Mouse (Mus musculus) liver, adult (tissue): ENCODE data around the gene Exoc6b.

ENCODE experiments used
- GATA4 ChIP-seq: IDR thresholded peaks from 2 replicates; pipeline ENCODE4 v1.6.1; 2014; ENCODE audit warnings: mild to moderate bottlenecking, low read length; ENCODE audit not compliant: insufficient replicate concordance

Gene Exoc6b

GRCm38 (mm10) chr6:84708631-84709030, 360.7 kb downstream of the Exoc6b start:
- TF ChIP-seq GATA4 = no peak

DNA sequence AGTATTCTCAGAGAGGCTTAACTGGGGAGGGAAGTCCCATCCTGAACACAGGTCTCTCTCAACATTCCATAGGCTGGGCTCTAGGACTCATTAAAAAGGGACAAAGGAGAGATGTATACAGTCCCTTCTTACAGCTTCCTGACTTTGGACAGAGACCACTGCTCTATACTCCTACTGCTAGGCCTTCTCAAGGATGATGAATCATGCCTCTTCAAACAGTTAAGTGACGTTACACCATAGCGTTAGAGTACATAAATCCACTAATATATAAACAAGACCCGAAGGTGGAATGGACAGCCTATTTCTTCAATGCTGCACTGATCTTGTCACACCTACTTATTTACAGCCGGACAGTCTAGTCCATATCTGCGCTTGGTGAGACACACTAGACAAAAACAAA, 369.7 kb downstream of the Exoc6b start:
- TF ChIP-seq GATA4 = no peak

- TF ChIP-seq GATA4 = no peak
Observed at GRCm38 (mm10) chr6:84698288-84698673, 371.0 kb downstream of the Exoc6b start.

DNA sequence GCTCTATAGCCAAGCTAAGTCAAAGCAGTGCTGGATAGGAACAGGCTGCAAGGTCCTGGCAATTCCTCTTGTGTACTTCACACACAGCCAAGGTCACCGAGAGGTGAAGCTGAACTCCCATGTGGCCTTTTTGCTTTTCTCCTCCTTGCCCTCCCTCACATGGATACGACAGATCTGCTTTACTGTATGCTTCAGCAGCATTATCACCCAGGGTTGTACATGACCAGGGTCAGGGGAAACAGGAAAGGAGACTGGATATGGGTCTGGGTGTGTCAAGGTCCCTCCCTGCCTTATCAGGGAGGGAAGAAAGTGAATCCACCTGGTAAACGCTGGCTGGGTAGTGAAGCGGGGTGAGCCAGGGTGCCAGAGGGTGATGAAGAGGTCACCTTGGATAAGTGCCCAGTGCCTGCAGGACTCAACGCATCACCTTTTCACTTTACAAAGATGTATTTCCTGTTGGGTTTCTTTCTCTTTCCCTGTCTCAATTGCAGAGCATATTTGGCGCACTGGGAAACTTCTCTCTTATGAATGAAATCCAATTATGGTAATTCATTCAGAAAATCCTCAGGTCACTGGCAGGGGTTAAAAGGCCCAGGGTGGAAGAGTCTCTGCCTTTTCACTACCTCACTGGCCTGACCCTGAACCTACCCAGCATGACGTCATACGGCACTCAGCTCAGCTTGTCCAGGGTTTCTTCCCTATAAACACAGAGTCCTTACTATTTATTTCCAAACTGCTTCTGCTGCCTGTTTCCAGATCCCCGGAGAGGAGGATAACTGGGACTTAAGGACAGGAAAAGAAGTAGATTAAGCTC, 371.6 kb downstream of the Exoc6b start:
- peak; percentile 95; the same call in 1 of the 2 replicates for TF ChIP-seq GATA4

- no peak for TF ChIP-seq GATA4
Observed at GRCm38 (mm10) chr6:84693844-84694243, 375.5 kb downstream of the Exoc6b start.

DNA sequence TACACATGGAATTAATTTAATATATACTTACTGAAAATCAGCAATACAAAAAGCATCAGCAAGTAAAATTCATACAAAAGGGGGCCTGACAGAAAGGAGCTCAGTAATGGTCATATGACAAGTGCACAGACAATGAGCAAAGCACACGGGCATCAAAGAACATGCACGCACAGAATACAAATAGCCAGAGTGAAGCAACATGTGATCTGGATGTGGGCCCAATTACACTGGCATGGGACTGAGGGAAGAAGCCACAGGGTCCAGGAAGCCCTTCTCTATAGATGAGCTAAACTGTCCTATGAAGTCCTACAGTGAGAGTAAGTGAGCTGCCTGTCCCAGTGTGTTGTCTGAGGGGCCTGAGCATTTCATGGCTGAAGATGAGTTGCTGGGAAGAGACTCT, 376.1 kb downstream of the Exoc6b start:
- TF ChIP-seq GATA4 = no peak

DNA sequence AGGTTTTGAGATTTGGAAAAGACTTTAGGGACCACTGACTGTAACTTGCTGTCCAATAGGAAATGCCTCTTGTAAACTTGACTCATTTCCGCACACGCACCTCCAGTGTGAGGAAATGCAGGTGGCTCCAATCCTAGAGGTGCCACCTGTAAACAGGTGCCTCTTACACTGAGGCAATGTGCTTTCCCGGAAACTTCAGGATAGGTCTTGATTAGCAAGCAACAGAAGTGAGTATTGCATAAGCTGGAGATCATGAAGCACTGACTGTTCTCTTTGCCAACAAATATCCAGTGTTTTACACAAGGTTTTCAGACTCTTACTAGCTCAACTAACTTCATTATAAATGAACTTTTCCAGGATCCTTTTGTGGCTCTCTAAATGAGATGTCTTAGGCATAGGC, 377.4 kb downstream of the Exoc6b start:
- no peak for TF ChIP-seq GATA4

- TF ChIP-seq GATA4 = no peak
Observed at GRCm38 (mm10) chr6:84677770-84678169, 391.5 kb downstream of the Exoc6b start.

GRCm38 (mm10) chr6:84674936-84675335, 394.4 kb downstream of the Exoc6b start:
- TF ChIP-seq GATA4 = no peak

- TF ChIP-seq GATA4 = no peak
Observed at GRCm38 (mm10) chr6:84674136-84674535, 395.2 kb downstream of the Exoc6b start.

- TF ChIP-seq GATA4 = no peak
Observed at GRCm38 (mm10) chr6:84661451-84662112, 407.7 kb downstream of the Exoc6b start.

- no peak for TF ChIP-seq GATA4
Observed at GRCm38 (mm10) chr6:84660982-84661381, 408.3 kb downstream of the Exoc6b start.

DNA sequence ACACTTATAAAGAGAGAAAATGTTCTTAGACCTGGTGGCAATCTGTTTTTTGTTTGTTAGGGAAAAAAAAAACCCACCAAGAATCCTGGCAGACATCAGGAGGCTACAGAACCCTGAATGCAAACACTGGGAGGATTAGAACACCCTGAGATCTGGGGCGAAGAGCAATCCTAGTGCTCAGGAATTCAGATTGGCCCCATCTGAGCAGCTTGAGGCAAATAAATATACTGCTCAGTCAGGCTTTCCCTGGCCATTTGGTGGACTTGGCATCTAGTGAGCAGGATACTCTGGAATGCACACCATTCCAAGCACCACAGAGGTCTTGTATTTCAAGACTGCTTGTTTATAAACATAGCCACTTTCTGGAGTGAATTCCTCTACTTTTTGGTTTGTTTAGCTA, 412.2 kb downstream of the Exoc6b start:
- TF ChIP-seq GATA4 = no peak

DNA sequence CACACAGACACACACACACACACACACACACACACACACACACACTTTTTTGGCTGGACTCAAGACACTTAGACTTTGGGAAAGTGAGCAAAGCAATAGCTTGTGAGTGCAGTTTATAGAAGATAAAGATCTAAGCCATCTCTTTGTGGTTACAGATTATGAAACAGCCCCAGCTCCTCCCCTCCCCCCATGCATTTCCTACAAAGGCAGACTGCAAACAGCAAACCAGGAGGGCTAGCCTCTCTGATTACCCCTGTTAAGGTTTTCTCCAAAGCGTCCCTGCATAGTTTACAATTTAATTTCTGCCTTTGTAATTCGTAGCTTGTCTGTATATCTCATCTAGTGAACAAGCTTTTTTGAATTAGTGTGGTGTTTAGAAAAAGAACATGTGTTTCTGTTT, 412.6 kb downstream of the Exoc6b start:
- TF ChIP-seq GATA4 = no peak

GRCm38 (mm10) chr6:84651902-84652301, 417.4 kb downstream of the Exoc6b start:
- TF ChIP-seq GATA4 = no peak

DNA sequence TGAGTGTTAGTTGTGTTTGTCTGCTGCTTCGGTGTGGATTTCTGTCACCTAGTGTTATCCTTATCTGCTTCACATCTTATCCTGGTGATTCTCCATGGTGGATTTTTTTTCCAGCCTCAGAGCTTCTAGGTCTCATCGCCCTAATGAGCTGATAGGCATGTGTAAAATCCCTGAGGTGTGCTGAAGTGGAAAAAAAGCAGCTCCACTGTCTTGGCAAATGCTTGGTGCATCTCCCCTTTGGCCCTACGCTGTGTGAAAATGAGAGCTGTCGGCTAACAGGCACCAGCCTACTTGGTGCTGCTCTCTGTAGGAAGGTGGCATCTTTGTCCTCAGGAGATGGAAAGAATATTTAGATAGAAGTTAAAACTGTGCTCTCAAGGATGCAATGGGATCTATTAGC, 422.1 kb downstream of the Exoc6b start:
- no peak for TF ChIP-seq GATA4
